Mouse (Mus musculus) activated CD4-positive, CD25-positive, alpha-beta regulatory T cell, adult 4 months (primary cell): ENCODE results near the gene Clstn2. TPM values are rescaled to one million over a fixed set of nuclear protein-coding genes. Genes with fewer than 3 reads are reported as not detected.

Experiments used
- ATAC-seq: one replicate; pipeline ENCODE4 v1.8.0; 2017
- polyA plus RNA-seq, 2 experiments: library from polyadenylated mRNA; unstranded; fragments of 100-300 nt; shearing (Covaris generic); gene quantifications; one replicate each; pipeline ENCODE4 v1.2.1; 2017

Clstn2 gene
- polyA plus RNA-seq, 2 experiments from 2014 or later, result not detected

GRCm38 (mm10) chr9:97773911-97774310 lies 259.1 kb downstream of the Clstn2 start:
- no peak for ATAC-seq

- ATAC-seq, result no peak
These were observed 260.6 kb downstream of the Clstn2 start for GRCm38 (mm10) chr9:97772431-97772830.

GRCm38 (mm10) chr9:97769331-97769730 lies 263.6 kb downstream of the Clstn2 start:
- ATAC-seq, result no peak

GRCm38 (mm10) chr9:97765251-97765767 lies 267.7 kb downstream of the Clstn2 start:
- ATAC-seq, result no peak

GRCm38 (mm10) chr9:97763048-97763447 lies 269.9 kb downstream of the Clstn2 start:
- ATAC-seq, result no peak

GRCm38 (mm10) chr9:97755599-97756270 lies 277.2 kb downstream of the Clstn2 start:
- ATAC-seq, result no peak

- ATAC-seq, result no peak
These were observed 279.3 kb downstream of the Clstn2 start for GRCm38 (mm10) chr9:97753715-97754114.

- ATAC-seq, result no peak
These were observed 286.4 kb downstream of the Clstn2 start for GRCm38 (mm10) chr9:97746574-97746973.

- ATAC-seq, result no peak
These were observed 305.1 kb downstream of the Clstn2 start for GRCm38 (mm10) chr9:97727715-97728486.

- no peak for ATAC-seq
These were observed 315.3 kb downstream of the Clstn2 start for GRCm38 (mm10) chr9:97717728-97718127.

- ATAC-seq, result no peak
These were observed 316.0 kb downstream of the Clstn2 start for GRCm38 (mm10) chr9:97717005-97717404.

GRCm38 (mm10) chr9:97712888-97713287 lies 320.1 kb downstream of the Clstn2 start:
- no peak for ATAC-seq

GRCm38 (mm10) chr9:97703901-97704503 lies 329.0 kb downstream of the Clstn2 start:
- no peak for ATAC-seq

- no peak for ATAC-seq
These were observed 330.0 kb downstream of the Clstn2 start for GRCm38 (mm10) chr9:97702989-97703388.

- ATAC-seq, result no peak
These were observed 333.0 kb downstream of the Clstn2 start for GRCm38 (mm10) chr9:97699983-97700382.

GRCm38 (mm10) chr9:97699020-97699419 lies 334.0 kb downstream of the Clstn2 start:
- ATAC-seq, result no peak

GRCm38 (mm10) chr9:97698071-97698470 lies 334.9 kb downstream of the Clstn2 start:
- no peak for ATAC-seq

GRCm38 (mm10) chr9:97696655-97697235 lies 336.2 kb downstream of the Clstn2 start:
- no peak for ATAC-seq

GRCm38 (mm10) chr9:97695278-97695677 lies 337.7 kb downstream of the Clstn2 start:
- ATAC-seq, result no peak

- ATAC-seq, result no peak
These were observed 346.1 kb downstream of the Clstn2 start for GRCm38 (mm10) chr9:97686826-97687425.

GRCm38 (mm10) chr9:97685664-97686063 lies 347.3 kb downstream of the Clstn2 start:
- ATAC-seq, result no peak

- no peak for ATAC-seq
These were observed 353.1 kb downstream of the Clstn2 start for GRCm38 (mm10) chr9:97679878-97680277.

- ATAC-seq, result no peak
These were observed 353.9 kb downstream of the Clstn2 start for GRCm38 (mm10) chr9:97679106-97679505.
